Mouse (Mus musculus) kidney, postnatal 4 days (tissue): Measurements from ENCODE around the gene Zdhhc16.
A peak's percentile ranks its signal among the peaks of the same experiment; 100 is the strongest.

Experiments
- DNase-seq, 2 experiments: peaks; one replicate each; pipeline ENCODE4 v3.0.0; 2021; ENCODE audit warnings: mixed read lengths in 2 of 2

The Zdhhc16 gene

GRCm38 (mm10) chr19:41991926-41992477 is 58.7 kb downstream of the Zdhhc16 start:
- peak in 1 of 2 experiments; percentile 61 for DNase-seq

- DNase-seq, result no peak
Observed at GRCm38 (mm10) chr19:41992971-41993370, 59.7 kb downstream of the Zdhhc16 start.

- DNase-seq, result peak; percentile 90 to 94
Observed at GRCm38 (mm10) chr19:41993484-41993883, 60.2 kb downstream of the Zdhhc16 start.
